Mouse (Mus musculus): ENCODE measurements at regions not wholly inside any gene's neighbourhood (a gene's known extent, or its start where the extent isn't known, plus 50 kb on each side); places are given as distances from the start of the nearest gene placed in this dataset.

DNA sequence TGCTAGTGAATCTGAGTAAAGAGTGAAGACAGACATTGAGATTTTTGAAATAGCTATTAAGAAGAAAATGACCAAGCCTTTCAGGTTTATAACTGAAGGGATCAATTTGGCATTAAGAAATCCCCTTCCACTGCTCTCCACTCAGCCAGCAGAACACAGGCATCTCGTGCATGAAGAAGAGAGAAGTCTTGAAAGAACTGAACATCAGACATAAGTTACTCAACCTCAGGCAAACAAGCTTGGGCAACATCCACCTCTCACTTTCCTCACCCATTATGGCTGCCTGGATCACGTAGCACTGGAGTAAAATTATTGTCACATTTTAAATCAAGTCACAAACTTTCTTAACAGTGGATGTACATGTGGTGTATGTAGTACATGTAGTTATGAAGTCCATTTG is 115.6 kb upstream of the Otogl start:
- DNase-seq, result no peak

- DNase-seq, result no peak
Measured at GRCm38 (mm10) chr10:108024227-108024626, 112.3 kb upstream of the Otogl start.

GRCm38 (mm10) chr10:108016552-108016951 is 104.6 kb upstream of the Otogl start:
- DNase-seq, result no peak

DNA sequence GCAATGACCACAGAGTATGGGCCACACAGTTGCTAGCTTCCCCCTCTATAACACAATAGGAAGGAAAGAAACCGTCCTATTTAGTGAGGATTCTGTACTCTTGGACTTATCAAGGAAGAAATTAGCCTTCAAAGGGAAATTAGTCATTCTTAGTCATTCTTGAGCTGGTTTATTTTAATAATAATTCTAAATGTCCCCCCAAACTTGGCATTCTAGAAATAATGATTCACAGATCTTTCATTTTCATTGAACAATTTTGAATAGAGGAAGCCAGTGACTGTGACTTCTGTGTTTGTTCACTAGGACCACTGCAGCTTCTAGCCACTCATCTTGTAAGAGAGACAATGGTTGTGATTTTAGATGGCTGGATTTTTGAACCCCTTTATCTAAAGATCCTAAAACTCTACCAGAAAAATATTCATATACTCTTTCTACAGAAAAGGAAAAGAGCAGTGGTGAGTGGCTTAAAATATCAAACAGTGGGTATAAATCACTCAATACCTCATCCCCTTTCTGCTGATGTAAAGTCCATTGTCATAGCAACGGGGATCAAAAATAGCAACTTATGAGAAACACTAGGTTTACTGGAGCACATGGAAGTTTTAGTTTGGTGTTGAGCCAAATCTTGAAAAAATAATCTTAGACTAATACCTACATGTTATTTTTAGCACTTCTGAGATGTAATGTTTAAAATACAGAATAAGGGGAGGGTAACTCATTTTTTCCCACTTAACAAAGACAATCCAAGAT is 83.1 kb upstream of the Otogl start:
- no peak for DNase-seq

- no peak for DNase-seq
Measured at GRCm38 (mm10) chr10:107992621-107993020, 80.7 kb upstream of the Otogl start.

- DNase-seq, result no peak
Measured at GRCm38 (mm10) chr10:107990557-107990956, 78.6 kb upstream of the Otogl start.

GRCm38 (mm10) chr10:107989913-107990312 is 78.0 kb upstream of the Otogl start:
- DNase-seq, result no peak

DNA sequence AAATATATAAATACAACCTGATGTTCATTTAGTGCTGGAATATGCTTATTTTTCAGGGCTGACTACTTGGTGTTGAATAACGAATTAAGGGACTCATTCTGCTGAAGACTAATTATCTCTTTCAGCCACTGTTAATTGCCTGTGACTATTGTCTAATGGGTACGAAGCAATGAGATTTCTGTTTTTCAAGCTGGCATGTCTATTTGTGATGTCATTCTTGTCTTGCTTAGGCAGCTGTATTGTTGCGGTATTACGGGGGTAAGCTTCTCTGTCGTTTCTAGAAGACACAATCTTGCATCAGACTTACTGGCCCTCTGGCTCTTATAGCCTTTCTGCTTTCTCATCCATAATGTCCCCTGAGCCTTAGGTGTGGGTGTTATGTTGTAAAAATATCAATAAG is 70.7 kb upstream of the Otogl start:
- DNase-seq, result no peak

DNA sequence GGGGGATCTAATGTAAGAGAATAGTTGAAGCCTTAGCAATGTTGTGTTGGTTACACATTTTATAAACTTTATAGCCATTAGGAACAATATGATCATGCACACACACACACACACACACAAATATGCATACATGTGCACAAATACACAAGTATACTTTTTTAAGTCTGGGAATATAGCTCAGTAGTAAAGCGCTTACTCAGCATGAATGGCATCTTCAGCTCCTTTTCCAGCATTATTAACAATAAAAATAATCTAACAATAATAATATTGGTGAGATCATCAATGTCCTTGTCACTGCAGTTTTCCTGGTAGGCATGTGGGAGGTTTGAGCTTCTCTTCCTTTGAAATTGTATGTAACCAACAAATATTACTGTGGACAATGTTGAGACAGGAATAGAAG is 70.1 kb upstream of the Otogl start:
- no peak for DNase-seq

DNA sequence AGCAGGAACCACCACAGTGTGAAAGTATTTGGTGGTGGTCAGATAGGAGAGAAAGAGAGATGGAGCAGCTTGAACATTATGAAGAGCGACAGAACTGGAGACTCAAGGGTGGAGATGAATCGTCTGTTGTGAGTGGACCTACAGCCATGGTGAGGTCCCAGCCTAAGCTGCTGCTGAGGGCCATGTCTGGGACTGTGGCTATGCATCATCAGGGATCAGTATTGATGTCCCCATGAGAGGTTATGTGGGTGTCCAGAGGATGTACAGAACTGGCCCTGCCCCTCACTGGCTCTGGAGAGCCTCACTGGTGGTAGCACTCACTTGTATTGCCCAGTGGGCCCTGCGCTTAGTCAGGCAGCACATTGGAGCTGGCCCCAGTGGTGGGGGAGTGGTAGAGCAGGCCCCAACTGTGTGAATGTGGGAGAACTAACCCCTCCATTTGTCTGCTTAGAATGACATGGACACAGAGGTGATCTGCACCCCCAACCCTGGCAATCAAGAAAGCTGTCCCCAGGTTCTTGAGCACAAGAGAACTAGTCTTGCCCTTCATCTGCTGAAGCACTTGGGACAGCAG is 64.5 kb upstream of the Otogl start:
- DNase-seq, result no peak

DNA sequence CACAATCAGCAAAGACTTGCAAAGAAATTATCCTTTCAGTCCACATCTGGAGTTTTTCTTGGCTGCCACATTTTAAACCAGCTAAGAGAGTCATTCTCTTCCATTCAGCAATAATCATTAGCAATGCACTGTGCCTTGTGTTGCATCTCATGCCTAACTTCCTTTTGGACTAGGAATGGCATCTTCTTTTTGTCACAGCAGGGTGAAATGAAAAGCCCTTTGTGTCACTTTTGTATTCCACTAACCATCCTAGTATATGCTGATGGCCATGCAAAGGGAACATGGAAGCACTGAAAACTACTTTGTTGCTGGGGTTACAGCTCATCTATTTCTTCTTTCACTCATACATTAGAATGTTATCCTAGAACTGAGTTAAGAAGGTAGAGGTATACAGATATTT is 59.8 kb upstream of the Otogl start:
- DNase-seq, result no peak

- no peak for DNase-seq
Measured at GRCm38 (mm10) chr10:107966996-107967395, 55.1 kb upstream of the Otogl start.

- no peak for DNase-seq
Measured at GRCm38 (mm10) chr10:107964022-107964421, 52.1 kb upstream of the Otogl start.

DNA sequence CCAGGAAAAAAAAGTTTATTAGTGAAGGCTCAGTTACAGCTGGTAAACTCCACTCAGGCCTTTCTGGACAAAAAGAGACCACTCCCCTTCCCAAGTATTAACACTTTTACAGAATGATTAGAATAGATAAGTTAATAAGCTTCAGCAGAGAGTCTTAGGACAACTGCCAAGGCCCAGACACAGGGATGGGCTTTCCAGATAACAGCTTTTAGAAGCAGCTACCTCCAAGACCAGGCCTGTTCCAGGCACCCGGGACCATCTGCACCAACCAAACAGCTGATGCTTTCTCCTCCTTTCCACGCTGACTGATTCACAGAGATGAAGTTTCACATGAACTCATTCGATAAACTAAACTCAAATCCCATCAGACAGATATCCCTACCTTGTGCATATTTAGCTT is 50.2 kb upstream of the Otogl start:
- no peak for DNase-seq

All from cerebellum, postnatal 36 days (tissue).